Mouse (Mus musculus) limb, embryonic 11.5 days (tissue): ENCODE results near the gene Trdmt1. TPM values are rescaled to one million over a fixed set of nuclear protein-coding genes. Genes with fewer than 3 reads are reported as not detected.

Source experiments
- ATAC-seq: fragments of 200-750 bp; cut with Nextera tagmentation; 2 replicates; pipeline ENCODE4 v1.8.0; 2017; ENCODE audit warnings: low read depth; ENCODE audit not compliant: insufficient number of reproducible peaks, low FRiP score, low TSS enrichment
- DNase-seq: peaks from one replicate; pipeline ENCODE4 v3.0.0-alpha.2; 2015; ENCODE audit warnings: low spot score
- H3K27ac ChIP-seq: fragments of 300-500 bp; sonication (generic); replicated peaks from 2 replicates; pipeline ENCODE4 v1.5.1; 2014; ENCODE audit warnings: low read depth, mild to moderate bottlenecking, low read length
- H3K27me3 ChIP-seq: fragments of 300-500 bp; sonication (generic); 2 replicates; pipeline ENCODE4 v1.6.1; 2014; ENCODE audit warnings: mild to moderate bottlenecking, low read length, mixed read lengths; ENCODE audit not compliant: control insufficient read depth, insufficient read depth
- H3K36me3 ChIP-seq: fragments of 300-500 bp; sonication (generic); 2 replicates; pipeline ENCODE4 v1.6.1; 2014; ENCODE audit warnings: mild to moderate bottlenecking, low read length, moderate library complexity, mixed read lengths; ENCODE audit not compliant: control insufficient read depth, insufficient read depth
- H3K4me1 ChIP-seq: fragments of 300-500 bp; sonication (generic); 2 replicates; pipeline ENCODE4 v1.6.1; 2014; ENCODE audit warnings: low read length, mixed read lengths; ENCODE audit not compliant: control insufficient read depth, insufficient read depth
- H3K4me2 ChIP-seq: fragments of 300-500 bp; sonication (generic); 2 replicates; pipeline ENCODE4 v1.6.1; 2014; ENCODE audit warnings: low read depth, mild to moderate bottlenecking, moderate library complexity; ENCODE audit not compliant: severe bottlenecking
- H3K4me3 ChIP-seq: fragments of 300-500 bp; sonication (generic); 2 replicates; pipeline ENCODE4 v1.5.1; 2014; ENCODE audit warnings: low read depth, low read length
- H3K9ac ChIP-seq: fragments of 300-500 bp; sonication (generic); 2 replicates; pipeline ENCODE4 v1.6.1; 2014; ENCODE audit warnings: mild to moderate bottlenecking, low read length
- H3K9me3 ChIP-seq: fragments of 300-500 bp; sonication (generic); 2 replicates; pipeline ENCODE4 v1.6.1; 2016; ENCODE audit warnings: low read length; ENCODE audit not compliant: control insufficient read depth
- WGBS: fragments of 180-500 bp; shearing (Covaris S2); extraction: QIAGEN DNeasy Blood & Tissue Kit; methylation state at CpG from one replicate; pipeline ENCODE4 v1.1.7; 2014; 5-methylcytosine and 5-hydroxymethylcytosine counted together
- polyA plus RNA-seq: library from polyadenylated mRNA; unstranded; fragments of >200 nt; fragmentation: Nextera tagmentation; extraction: Ambion mirVana; gene quantifications from 2 replicates; pipeline ENCODE4 v1.2.1, GENCODE M21; 2014

The Trdmt1 gene
- polyA plus RNA-seq, 1 experiment from 2014 or later = 9.3 TPM

GRCm38 (mm10) chr2:13529253-13529933 is 15.1 kb downstream of the Trdmt1 start:
- no peaks in the 10 kb centered on the region for H3K27me3 ChIP-seq
- H3K4me3 ChIP-seq = no peak overlapping the region
- no peak overlapping the region for H3K27ac ChIP-seq

GRCm38 (mm10) chr2:13527531-13527930 is 16.9 kb downstream of the Trdmt1 start:
- no peak for DNase-seq
- no peak overlapping the region for H3K9ac ChIP-seq

More at GRCm38 (mm10) chr2:13529253-13529933, 15.1 kb downstream of the Trdmt1 start:
- no peak for ATAC-seq
- Histone ChIP-seq H3K4me1 (no peaks in the 10 kb centered on the region), H3K4me2 (no peak overlapping the region), H3K36me3 (no peaks in the 10 kb centered on the region), H3K9me3 (no peaks in the 10 kb centered on the region), H3K9ac (no peak overlapping the region)
- no peak for DNase-seq
- WGBS = 89% methylated on average over 3 of the region's 3 CpGs

GRCm38 (mm10) chr2:13527125-13527524 is 17.3 kb downstream of the Trdmt1 start:
- Histone ChIP-seq H3K27me3 (no peaks in the 10 kb centered on the region), H3K9me3 (no peaks in the 10 kb centered on the region), H3K4me1 (no peaks in the 10 kb centered on the region), H3K9ac (no peak overlapping the region), H3K36me3 (no peaks in the 10 kb centered on the region), H3K27ac (no peak overlapping the region), H3K4me3 (no peak overlapping the region), H3K4me2 (no peak overlapping the region)
- 68% methylated on average over 2 of the region's 2 CpGs for WGBS
- no peak for DNase-seq
- ATAC-seq = no peak

More at GRCm38 (mm10) chr2:13527531-13527930, 16.9 kb downstream of the Trdmt1 start:
- Histone ChIP-seq H3K4me3 (no peak overlapping the region), H3K27me3 (no peaks in the 10 kb centered on the region), H3K4me1 (no peaks in the 10 kb centered on the region), H3K9me3 (no peaks in the 10 kb centered on the region), H3K4me2 (no peak overlapping the region), H3K27ac (no peak overlapping the region), H3K36me3 (no peaks in the 10 kb centered on the region)
- WGBS = 89% methylated on average over 4 of the region's 4 CpGs
- ATAC-seq = no peak

- no peak for ATAC-seq
- Histone ChIP-seq H3K9me3 (no peaks in the 10 kb centered on the region), H3K4me1 (no peaks in the 10 kb centered on the region), H3K36me3 (no peaks in the 10 kb centered on the region), H3K4me2 (no peak overlapping the region), H3K4me3 (no peak overlapping the region), H3K27me3 (no peaks in the 10 kb centered on the region), H3K9ac (no peak overlapping the region), H3K27ac (no peak overlapping the region)
- WGBS = 91% methylated on average over 2 of the region's 2 CpGs
- DNase-seq = no peak
These were observed 18.3 kb downstream of the Trdmt1 start for GRCm38 (mm10) chr2:13526205-13526604.

- H3K9ac ChIP-seq = no peak overlapping the region
- H3K4me3 ChIP-seq = no peak overlapping the region
- no peaks in the 10 kb centered on the region for H3K4me1 ChIP-seq
- no peak overlapping the region for H3K4me2 ChIP-seq
- H3K27ac ChIP-seq = no peak overlapping the region
- no peaks in the 10 kb centered on the region for H3K27me3 ChIP-seq
- WGBS = 52% methylated on average over 8 of the region's 8 CpGs
- H3K9me3 ChIP-seq = no peaks in the 10 kb centered on the region
- no peaks in the 10 kb centered on the region for H3K36me3 ChIP-seq
- no peak for ATAC-seq
- no peak for DNase-seq
These were observed 20.7 kb downstream of the Trdmt1 start for GRCm38 (mm10) chr2:13523540-13524456.

- H3K4me2 ChIP-seq = no peak overlapping the region
- H3K9ac ChIP-seq = no peak overlapping the region
- no peaks in the 10 kb centered on the region for H3K36me3 ChIP-seq
- 60% methylated on average over 8 of the region's 8 CpGs for WGBS
- no peak overlapping the region for H3K4me3 ChIP-seq
- no peak for DNase-seq
- H3K27me3 ChIP-seq = no peaks in the 10 kb centered on the region
- H3K27ac ChIP-seq = no peak overlapping the region
- no peak for ATAC-seq
- no peaks in the 10 kb centered on the region for H3K4me1 ChIP-seq
- no peaks in the 10 kb centered on the region for H3K9me3 ChIP-seq
These were observed 22.4 kb downstream of the Trdmt1 start for GRCm38 (mm10) chr2:13522106-13522505.

GRCm38 (mm10) chr2:13514949-13515348 is 29.5 kb downstream of the Trdmt1 start:
- 76% methylated on average over 4 of the region's 4 CpGs for WGBS
- Histone ChIP-seq H3K27me3 (no peaks in the 10 kb centered on the region), H3K4me1 (no peaks in the 10 kb centered on the region), H3K4me2 (no peak overlapping the region), H3K36me3 (no peaks in the 10 kb centered on the region), H3K9me3 (no peaks in the 10 kb centered on the region), H3K4me3 (no peak overlapping the region), H3K9ac (no peak overlapping the region), H3K27ac (no peak overlapping the region)
- no peak for DNase-seq
- no peak for ATAC-seq

- no peaks in the 10 kb centered on the region for H3K27me3 ChIP-seq
- H3K27ac ChIP-seq = no peak overlapping the region
- H3K36me3 ChIP-seq = no peaks in the 10 kb centered on the region
- no peaks in the 10 kb centered on the region for H3K9me3 ChIP-seq
- H3K4me1 ChIP-seq = no peaks in the 10 kb centered on the region
- 89% methylated on average over 2 of the region's 2 CpGs for WGBS
- H3K4me3 ChIP-seq = no peak overlapping the region
- DNase-seq (no peak), ATAC-seq (no peak)
- H3K9ac ChIP-seq = no peak overlapping the region
- H3K4me2 ChIP-seq = no peak overlapping the region
These were observed 41.8 kb downstream of the Trdmt1 start for GRCm38 (mm10) chr2:13502717-13503116.
